19 mouse cellular contexts compared by ENCODE assay signal in genomic region chr4:39380771-39381170, GRCm38 (mm10).
"Had no signal": no experiment of that assay in that cellular context is flagged by ENCODE, and none has a peak within 500 bp of the region (broad histone marks: within the 10 kb centered on the region; RNA-seq: fewer than 3 reads in every experiment).

No protein-coding gene starts in this region.

- H3K9me3 ChIP-seq: liver, embryonic 13.5 days; midbrain, embryonic 12.5 days; midbrain, embryonic 15.5 days; neural tube, embryonic 12.5 days; neural tube, embryonic 15.5 days had no signal

- ATAC-seq: midbrain, embryonic 15.5 days had no signal

- H3K4me1 ChIP-seq: liver, embryonic 13.5 days; midbrain, embryonic 12.5 days; midbrain, embryonic 15.5 days; neural tube, embryonic 12.5 days; neural tube, embryonic 15.5 days had no signal

- H3K9ac ChIP-seq: liver, embryonic 13.5 days; midbrain, embryonic 12.5 days; midbrain, embryonic 15.5 days; neural tube, embryonic 12.5 days; neural tube, embryonic 15.5 days had no signal

- H3K4me2 ChIP-seq: liver, embryonic 13.5 days; midbrain, embryonic 12.5 days; midbrain, embryonic 15.5 days; neural tube, embryonic 12.5 days; neural tube, embryonic 15.5 days had no signal

- H3K27ac ChIP-seq: layer of hippocampus, adult 2 months; left cerebral cortex, adult 2 months; liver, embryonic 13.5 days; midbrain, embryonic 12.5 days; midbrain, embryonic 15.5 days; neural tube, embryonic 12.5 days; neural tube, embryonic 15.5 days; stomach, postnatal 0 days had no signal

- H3K27me3 ChIP-seq: liver, embryonic 13.5 days; midbrain, embryonic 12.5 days; midbrain, embryonic 15.5 days; neural tube, embryonic 12.5 days; neural tube, embryonic 15.5 days had no signal

- H3K36me3 ChIP-seq: liver, embryonic 13.5 days; midbrain, embryonic 12.5 days; midbrain, embryonic 15.5 days; neural tube, embryonic 12.5 days; neural tube, embryonic 15.5 days had no signal

- H3K4me3 ChIP-seq: layer of hippocampus, adult 2 months; left cerebral cortex, adult 2 months; liver, embryonic 13.5 days; midbrain, embryonic 12.5 days; midbrain, embryonic 15.5 days; neural tube, embryonic 12.5 days; neural tube, embryonic 15.5 days had no signal

- DNase-seq: kidney, adult 18-20 months; kidney, postnatal 25 days; liver, embryonic 13.5 days; lung, adult 2 months; lung, postnatal 14 days; lung, postnatal 4 days; right cerebral cortex, adult 18-20 months; right cerebral cortex, postnatal 14 days; right cerebral cortex, postnatal 4 days; thymus, adult 2 months; thymus, postnatal 14 days; thymus, postnatal 4 days had no signal
